Mouse (Mus musculus) gastrocnemius, adult 2 months (tissue): ENCODE measurements at regions not wholly inside any gene's neighbourhood (a gene's known extent, or its start where the extent isn't known, plus 50 kb on each side); places are given as distances from the start of the nearest gene placed in this dataset.
"Not testable (repeated sequence)": the region's sequence is repeated elsewhere in the genome, so short reads cannot be mapped to it uniquely, and the experiment has no call there.

Experiments used
- DNase-seq: peaks from one replicate; pipeline ENCODE4 v3.0.0; 2022
- H3K27ac ChIP-seq: fragments of 200-600 bp; 2 replicates; pipeline ENCODE4 v1.8.1; 2022; ENCODE audit warnings: mild to moderate bottlenecking
- H3K4me3 ChIP-seq: fragments of 200-600 bp; 2 replicates; pipeline ENCODE4 v1.8.1; 2022; ENCODE audit warnings: mild to moderate bottlenecking, moderate library complexity
- CTCF ChIP-seq: fragments of 200-600 bp; IDR thresholded peaks from 2 replicates; pipeline ENCODE4 v1.8.1; 2022; ENCODE audit warnings: antibody characterized with exemption, mild to moderate bottlenecking, moderate library complexity
- intact Hi-C: fragments of 180-260 bp; cut with DNase I; formaldehyde crosslinking; loops from one replicate; pipeline ENCODE4 v1.15.1; 2025

DNA sequence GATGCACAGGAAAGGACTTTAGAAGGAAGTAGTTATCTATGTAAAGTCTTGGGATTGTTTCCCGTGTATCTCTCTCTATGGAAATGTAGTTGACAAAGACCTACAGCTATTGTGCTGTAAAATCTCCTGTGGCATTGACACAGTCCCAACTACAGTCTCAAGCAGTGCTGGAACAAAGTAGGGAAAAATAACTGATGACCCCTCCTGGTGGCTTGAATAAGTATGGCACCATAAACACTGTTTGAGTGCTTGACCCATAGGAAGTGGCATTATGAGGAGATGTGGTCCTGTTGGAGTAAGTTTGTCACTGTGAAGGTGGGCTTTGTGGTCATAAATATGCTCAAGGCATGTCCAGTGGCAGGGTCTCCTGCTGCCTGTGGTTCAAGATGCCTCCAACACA, 928.4 kb upstream of the Mms22l start:
- intact Hi-C loops: no loop called here
- no peak overlapping the region for H3K4me3 ChIP-seq
- no peak overlapping the region for H3K27ac ChIP-seq
- no peak for TF ChIP-seq CTCF
- DNase-seq: no peak

GRCm38 (mm10) chr4:23573013-23573412, 923.2 kb upstream of the Mms22l start:
- no peak for DNase-seq
- Histone ChIP-seq H3K4me3 (no peak overlapping the region), H3K27ac (no peak overlapping the region)
- intact Hi-C loops: no loop called here
- TF ChIP-seq CTCF: no peak

DNA sequence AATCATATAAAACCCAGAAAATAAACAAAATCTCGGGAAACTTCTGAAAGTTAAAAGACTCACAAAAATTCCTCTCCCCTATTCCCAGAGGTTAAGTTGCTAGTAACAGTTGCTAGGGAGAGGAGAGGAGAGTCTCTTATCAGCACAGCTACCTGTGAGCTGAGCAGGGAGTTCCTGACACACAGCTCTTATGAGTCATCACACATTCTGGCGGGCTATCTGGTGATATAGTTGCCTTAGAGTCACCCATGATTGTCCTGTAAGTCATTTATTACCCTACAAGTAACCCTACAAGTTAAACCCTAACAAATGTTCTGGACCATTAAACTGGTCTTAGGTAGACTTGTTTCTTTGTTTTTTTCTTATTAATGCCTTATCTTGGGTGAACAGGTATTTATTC, 908.8 kb upstream of the Mms22l start:
- intact Hi-C loops: no loop called here
- Histone ChIP-seq H3K27ac (no peak overlapping the region), H3K4me3 (no peak overlapping the region)

GRCm38 (mm10) chr4:23590883-23591282, 905.4 kb upstream of the Mms22l start:
- H3K4me3 ChIP-seq: no peak overlapping the region
- no peak for TF ChIP-seq CTCF
- H3K27ac ChIP-seq: no peak overlapping the region
- DNase-seq: no peak
- intact Hi-C loops: no loop called here

More for the DNA sequence above, 908.8 kb upstream of the Mms22l start:
- TF ChIP-seq CTCF: no peak
- no peak for DNase-seq

- no peak for TF ChIP-seq CTCF
- Histone ChIP-seq H3K4me3 (no peak overlapping the region), H3K27ac (no peak overlapping the region)
- intact Hi-C loops: no loop called here
- no peak for DNase-seq
These were observed 904.7 kb upstream of the Mms22l start for GRCm38 (mm10) chr4:23591593-23591992.

GRCm38 (mm10) chr4:23600070-23600469, 896.2 kb upstream of the Mms22l start:
- intact Hi-C loops: no loop called here
- no peak for TF ChIP-seq CTCF
- no peak overlapping the region for H3K4me3 ChIP-seq
- no peak overlapping the region for H3K27ac ChIP-seq
- no peak for DNase-seq

- DNase-seq: no peak
- intact Hi-C loops: no loop called here
- no peak overlapping the region for H3K4me3 ChIP-seq
- TF ChIP-seq CTCF: no peak
- no peak overlapping the region for H3K27ac ChIP-seq
These were observed 894.6 kb upstream of the Mms22l start for GRCm38 (mm10) chr4:23601426-23602293.

- DNase-seq: no peak
- Histone ChIP-seq H3K4me3 (no peak overlapping the region), H3K27ac (no peak overlapping the region)
- intact Hi-C loops: no loop called here
- TF ChIP-seq CTCF: no peak
These were observed 893.8 kb upstream of the Mms22l start for GRCm38 (mm10) chr4:23602294-23602932.

GRCm38 (mm10) chr4:23607348-23607747, 888.9 kb upstream of the Mms22l start:
- intact Hi-C loops: no loop called here
- Histone ChIP-seq H3K4me3 (no peak overlapping the region), H3K27ac (no peak overlapping the region)
- no peak for TF ChIP-seq CTCF
- DNase-seq: no peak

DNA sequence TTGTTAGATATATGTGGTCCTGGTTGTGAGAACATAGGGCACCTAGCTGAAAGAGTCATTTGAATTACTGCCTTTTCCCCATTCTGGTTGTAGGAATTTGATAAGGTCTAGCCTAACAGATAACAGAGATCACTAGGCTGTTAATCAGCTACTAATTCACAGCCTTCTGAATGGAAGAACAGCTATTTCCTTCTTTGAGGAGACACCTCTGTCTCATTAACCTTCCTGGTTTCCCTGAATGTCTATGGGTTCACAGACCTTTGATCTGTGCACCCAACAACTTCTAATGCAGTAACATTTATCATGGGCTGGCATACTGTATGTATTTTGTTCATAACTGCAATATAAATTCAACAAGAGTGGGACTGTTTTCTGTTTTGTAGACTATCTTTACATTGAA, 875.0 kb upstream of the Mms22l start:
- no peak for TF ChIP-seq CTCF
- no peak for DNase-seq
- Histone ChIP-seq H3K27ac (no peak overlapping the region), H3K4me3 (no peak overlapping the region)
- intact Hi-C loops: no loop called here

- no peak for DNase-seq
- intact Hi-C loops: no loop called here
- no peak for TF ChIP-seq CTCF
These were observed 874.0 kb upstream of the Mms22l start for GRCm38 (mm10) chr4:23622231-23622630.

GRCm38 (mm10) chr4:23636231-23636928, 859.9 kb upstream of the Mms22l start:
- no peak overlapping the region for H3K27ac ChIP-seq
- intact Hi-C loops: no loop called here
- DNase-seq: no peak
- TF ChIP-seq CTCF: no peak
- no peak overlapping the region for H3K4me3 ChIP-seq

More at GRCm38 (mm10) chr4:23622231-23622630, 874.0 kb upstream of the Mms22l start:
- Histone ChIP-seq H3K27ac (no peak overlapping the region), H3K4me3 (no peak overlapping the region)

- no peak for TF ChIP-seq CTCF
- no peak for DNase-seq
- H3K4me3 ChIP-seq: no peak overlapping the region
- H3K27ac ChIP-seq: no peak overlapping the region
- intact Hi-C loops: no loop called here
These were observed 859.4 kb upstream of the Mms22l start for GRCm38 (mm10) chr4:23636929-23637235.

GRCm38 (mm10) chr4:23656671-23657070, 839.6 kb upstream of the Mms22l start:
- H3K4me3 ChIP-seq, intact Hi-C loops, H3K27ac ChIP-seq, DNase-seq: not testable (repeated sequence)
